Mouse (Mus musculus) spleen, postnatal 14 days (tissue): ENCODE data around the gene Tsc1.

Experiments used
- DNase-seq, 2 experiments: peaks; one replicate each; pipeline ENCODE4 v3.0.0; 2021 to 2022; ENCODE audit warnings: low spot score in 2 of 2

Tsc1 gene

GRCm38 (mm10) chr2:28643081-28643480 lies 2.1 kb downstream of the Tsc1 start:
- DNase-seq = no peak

GRCm38 (mm10) chr2:28650526-28650925 lies 9.5 kb downstream of the Tsc1 start:
- no peak for DNase-seq

DNA sequence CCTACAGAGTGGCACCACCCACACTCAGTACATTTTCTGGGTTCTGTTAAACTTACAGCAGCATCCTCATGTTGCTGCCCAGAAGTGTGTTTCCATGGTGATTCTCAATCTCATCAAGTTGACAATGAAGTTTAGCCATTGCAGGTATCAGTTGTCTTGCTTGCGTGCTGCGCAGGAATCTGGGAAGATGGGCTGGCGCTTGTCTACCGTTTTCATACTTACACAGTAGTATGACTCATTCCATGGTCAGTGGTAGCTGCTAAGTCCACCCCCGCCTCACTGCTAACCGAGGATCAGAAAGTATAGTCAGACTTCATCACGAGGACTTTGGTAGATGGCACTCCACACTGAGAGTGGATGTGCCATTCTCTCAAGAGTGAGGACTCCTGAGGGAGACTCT lies 12.3 kb downstream of the Tsc1 start:
- no peak for DNase-seq

DNA sequence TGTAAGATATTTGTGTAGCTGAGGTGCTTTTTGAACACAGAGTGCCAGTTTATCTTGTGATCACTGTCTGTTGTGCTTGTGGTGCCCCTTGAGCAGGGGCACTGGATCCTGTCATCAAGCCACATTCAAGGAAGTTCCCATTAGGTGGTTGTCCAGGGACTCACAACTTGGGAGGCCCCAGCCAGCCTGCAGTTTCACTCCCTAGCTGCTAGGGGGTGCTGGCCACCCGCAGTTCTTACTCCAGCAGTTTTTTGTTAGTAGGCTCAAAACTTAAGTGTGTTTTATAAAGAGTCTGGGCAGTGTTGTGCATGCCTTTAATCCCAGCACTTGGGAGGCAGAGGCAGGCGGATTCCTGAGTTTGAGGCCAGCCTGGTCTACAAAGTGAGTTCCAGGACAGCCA lies 13.3 kb downstream of the Tsc1 start:
- DNase-seq = peak in 1 of 2 experiments; percentile 26

GRCm38 (mm10) chr2:28656216-28656615 lies 15.2 kb downstream of the Tsc1 start:
- DNase-seq = no peak

GRCm38 (mm10) chr2:28662891-28663290 lies 21.9 kb downstream of the Tsc1 start:
- DNase-seq = no peak

- DNase-seq = no peak
Measured at GRCm38 (mm10) chr2:28665818-28666217, 24.8 kb downstream of the Tsc1 start.

DNA sequence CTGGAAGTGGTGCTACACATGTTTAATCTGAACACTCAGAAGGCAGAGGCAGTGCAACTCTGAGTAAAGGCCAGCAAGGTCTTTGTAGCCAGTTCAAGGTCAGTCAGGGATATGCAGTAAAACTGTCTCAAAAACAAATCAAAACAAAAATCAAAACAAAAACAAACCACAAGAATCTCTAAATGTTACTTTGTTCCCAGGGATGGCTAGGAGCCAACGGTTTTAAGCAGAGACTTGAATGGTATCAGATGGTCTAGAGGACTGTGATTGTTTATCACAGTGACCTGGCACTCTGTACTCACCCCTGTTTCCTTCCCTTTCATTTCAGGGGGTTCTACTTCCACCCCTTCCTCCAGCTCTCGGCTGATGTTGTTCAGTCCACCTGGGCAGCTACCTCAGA lies 30.4 kb downstream of the Tsc1 start:
- DNase-seq = no peak

GRCm38 (mm10) chr2:28676005-28676404 lies 35.0 kb downstream of the Tsc1 start:
- DNase-seq = no peak

- DNase-seq = peak in 1 of 2 experiments; percentile 14
Measured at GRCm38 (mm10) chr2:28680710-28681109, 39.7 kb downstream of the Tsc1 start.

DNA sequence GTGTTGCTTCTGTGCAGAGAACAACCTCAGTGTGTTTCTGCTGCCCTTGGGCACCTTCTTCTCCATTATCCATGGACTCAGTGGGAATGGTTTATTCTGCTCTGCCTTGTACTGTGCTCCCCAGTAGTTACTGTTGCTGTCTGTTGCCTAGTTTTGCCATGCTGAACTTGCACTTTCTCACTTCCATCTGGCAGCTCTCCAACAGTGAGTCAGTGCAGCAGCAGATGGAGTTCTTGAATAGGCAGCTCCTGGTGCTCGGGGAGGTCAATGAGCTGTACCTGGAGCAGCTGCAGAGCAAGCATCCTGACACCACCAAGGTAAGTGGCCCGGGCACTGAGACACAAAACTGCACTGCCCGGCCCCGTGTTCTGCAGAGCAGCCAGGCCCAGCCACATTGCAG lies 40.7 kb downstream of the Tsc1 start:
- no peak for DNase-seq

- DNase-seq = no peak
Measured at GRCm38 (mm10) chr2:28685895-28686294, 44.9 kb downstream of the Tsc1 start.

DNA sequence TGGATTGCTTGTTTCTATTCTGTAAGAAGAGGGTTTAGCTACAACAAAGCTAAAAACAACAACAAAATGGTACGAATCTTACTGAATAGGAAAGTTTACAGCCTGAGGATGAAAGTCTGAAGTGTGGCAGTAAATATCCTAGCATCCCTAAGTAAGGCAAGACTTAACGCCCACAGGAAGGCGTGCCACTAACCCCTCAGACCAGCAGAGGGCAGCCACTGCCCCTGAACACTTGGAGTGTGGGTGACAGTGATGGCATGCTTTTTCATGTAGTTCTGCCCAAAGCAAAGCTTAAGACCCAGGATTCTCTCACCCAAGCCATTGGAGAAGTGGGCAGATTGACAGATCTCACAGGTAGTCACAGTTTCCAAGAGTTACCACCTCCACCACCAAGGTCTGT lies 47.4 kb downstream of the Tsc1 start:
- peak in 1 of 2 experiments; percentile 35 for DNase-seq

GRCm38 (mm10) chr2:28692692-28693091 lies 51.7 kb downstream of the Tsc1 start:
- no peak for DNase-seq

DNA sequence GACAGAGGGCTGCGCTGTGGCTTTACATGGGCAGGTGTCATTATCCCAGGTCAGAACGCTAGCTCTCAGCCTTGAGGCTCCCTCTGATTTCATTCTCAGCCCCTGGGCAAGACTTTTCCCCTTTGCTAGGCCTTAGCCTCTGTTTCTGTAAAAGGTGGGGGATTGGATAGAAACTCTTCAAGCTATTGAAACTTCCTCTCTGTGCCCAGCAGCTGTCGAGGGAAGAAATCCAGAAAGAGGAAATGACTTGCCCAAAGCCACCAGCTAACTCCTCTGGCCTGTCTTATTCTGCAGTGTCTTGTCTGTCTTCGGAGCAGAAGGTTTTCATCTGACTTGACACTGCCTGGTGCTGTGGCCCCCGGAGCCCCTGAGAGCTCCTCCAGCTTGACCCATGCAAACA lies 57.5 kb downstream of the Tsc1 start:
- DNase-seq = no peak

DNA sequence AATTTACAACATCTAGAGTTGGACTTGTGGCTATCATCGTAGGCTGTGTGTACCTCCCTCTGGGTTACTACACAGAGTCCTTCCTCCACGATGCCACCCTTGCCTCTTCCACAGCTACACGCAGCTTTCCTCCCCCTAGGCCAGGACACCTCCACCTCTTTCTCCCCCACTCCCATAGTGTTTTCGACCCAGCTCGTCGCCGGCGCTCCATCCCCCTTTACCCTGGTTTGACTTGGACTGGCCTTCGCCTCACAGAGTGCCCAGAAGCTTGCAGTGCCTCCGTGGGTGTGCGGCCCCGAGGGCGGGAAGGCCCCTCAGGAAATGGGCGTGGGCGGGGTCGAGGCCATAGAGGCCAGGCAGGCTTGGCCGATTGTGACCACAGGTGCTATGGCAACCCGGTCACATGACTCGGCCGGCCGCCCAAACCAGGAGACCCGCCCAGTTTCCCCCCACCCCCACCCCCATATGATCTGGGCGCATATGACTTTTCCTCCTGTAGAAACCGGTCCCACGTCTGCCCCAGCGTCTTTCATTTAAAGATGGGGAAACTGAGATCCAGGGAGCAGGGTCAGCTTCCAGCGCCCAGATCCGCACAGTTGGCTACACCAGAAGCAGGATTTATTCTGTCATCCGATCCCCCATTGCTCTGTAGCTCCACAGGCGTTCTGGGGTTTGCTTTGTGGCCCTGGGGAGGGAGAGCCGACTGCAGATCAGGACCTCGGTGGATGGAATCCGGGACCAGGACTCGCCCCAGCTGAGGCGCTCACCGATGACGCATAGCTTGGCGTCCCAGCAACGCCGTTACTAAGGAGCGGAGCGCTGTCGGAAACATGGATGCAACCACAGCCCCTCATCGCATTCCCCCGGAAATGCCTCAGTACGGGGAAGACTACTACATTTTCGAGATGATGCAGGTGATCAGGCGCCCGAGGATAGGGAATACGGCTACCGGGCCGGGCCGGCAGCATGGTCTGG lies 58.6 kb downstream of the Tsc1 start, which contains the start of the genes Spaca9 and Ak8:
Gene Spaca9 (minus strand): TSS at position 367 of the 975 bp plus-strand sequence.
Gene Ak8 (plus strand): TSS at position 804 of the 975 bp plus-strand sequence.
- peak; percentile 42 to 49 for DNase-seq

- no peak for DNase-seq
Measured at GRCm38 (mm10) chr2:28701646-28702262, 60.7 kb downstream of the Tsc1 start.

DNA sequence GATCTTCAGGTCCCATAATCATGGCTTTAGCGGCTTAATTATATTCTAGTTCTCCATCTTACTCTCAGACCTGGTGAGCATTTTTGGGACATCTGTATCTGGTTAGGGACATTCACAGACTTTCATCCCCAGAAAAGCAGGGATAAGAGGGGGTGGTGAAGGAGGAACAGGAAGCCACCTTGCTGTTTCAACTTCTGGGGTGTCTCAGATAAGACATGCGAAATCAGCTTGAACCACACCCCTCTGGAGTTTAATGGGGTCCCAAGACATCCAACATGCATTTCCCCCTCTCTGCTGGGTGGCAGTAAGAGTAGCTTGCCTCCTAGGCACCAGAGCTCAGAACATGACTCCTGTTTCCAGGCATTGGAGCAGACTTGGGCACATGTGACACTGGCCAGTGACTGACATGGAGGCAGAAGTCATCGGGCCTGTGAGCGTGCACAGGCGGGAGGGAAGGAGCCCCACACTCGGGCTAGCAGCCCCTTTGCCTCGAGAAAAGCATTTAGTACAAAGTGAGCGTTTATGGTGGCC lies 65.1 kb downstream of the Tsc1 start:
- no peak for DNase-seq

- no peak for DNase-seq
Measured at GRCm38 (mm10) chr2:28706787-28707186, 65.8 kb downstream of the Tsc1 start.

- DNase-seq = no peak
Measured at GRCm38 (mm10) chr2:28713036-28713435, 72.0 kb downstream of the Tsc1 start.

GRCm38 (mm10) chr2:28722419-28722818 lies 81.4 kb downstream of the Tsc1 start:
- no peak for DNase-seq

GRCm38 (mm10) chr2:28723912-28724311 lies 82.9 kb downstream of the Tsc1 start:
- DNase-seq = no peak
